Mouse (Mus musculus) retina, embryonic 14.5 days (tissue): ENCODE data around the gene Gm10563.
A peak's percentile ranks its signal among the peaks of the same experiment; 100 is the strongest.
"Not testable (repeated sequence)": the region's sequence is repeated elsewhere in the genome, so short reads cannot be mapped to it uniquely, and the experiment has no call there.

Experiments used
- DNase-seq: peaks from one replicate; pipeline ENCODE4 v3.0.0-alpha.2; 2015; ENCODE audit warnings: low spot score

Gm10563 gene

GRCm38 (mm10) chr4:155645308-155645707, at the start of gene Gm10563:
Gm10563 (minus strand) TSS chr4:155645408.
- DNase-seq = not testable (repeated sequence)

DNA sequence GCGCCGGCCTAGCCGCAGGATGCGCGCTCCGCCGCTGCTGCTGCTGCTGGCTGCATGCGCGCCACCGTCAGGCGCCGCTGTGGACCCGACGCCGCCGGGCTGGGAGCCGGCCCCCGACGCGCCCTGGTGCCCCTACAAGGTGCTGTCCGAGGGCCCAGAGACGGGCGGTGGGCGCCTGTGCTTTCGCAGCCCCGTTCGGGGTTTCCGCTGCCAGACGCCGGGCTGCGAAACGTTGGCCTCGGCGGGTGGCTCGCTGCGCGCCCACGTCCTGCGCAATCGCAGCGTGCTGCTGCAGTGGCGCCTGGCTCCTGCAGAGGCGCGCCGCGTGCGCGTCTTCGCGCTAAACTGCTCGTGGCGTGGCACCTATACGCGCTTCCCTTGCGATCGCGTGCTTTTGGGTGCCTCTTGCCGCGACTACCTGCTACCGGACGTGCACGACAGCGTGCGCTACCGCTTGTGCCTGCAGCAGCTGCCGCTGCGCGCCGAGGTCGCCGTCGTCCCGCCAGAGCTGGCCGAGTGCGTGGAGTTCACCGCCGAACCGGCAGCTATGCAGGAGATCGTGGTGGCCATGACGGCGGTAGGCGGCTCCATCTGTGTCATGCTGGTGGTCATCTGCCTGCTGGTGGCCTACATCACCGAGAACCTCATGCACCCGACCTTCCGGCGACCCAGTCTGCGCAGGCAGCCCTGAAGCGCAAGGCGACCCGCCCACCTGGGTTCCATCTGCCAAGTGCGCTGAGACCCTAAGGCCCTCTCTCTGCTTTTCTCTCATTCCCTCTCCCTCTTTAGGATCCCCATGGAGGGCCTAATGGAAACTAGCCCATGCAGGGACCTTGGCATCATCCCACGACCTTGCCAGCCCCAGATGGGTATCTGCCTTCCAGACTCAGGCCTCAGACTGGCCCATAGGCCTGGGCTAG, 49.5 kb upstream of the Gm10563 start:
- peak; percentile 73 for DNase-seq

DNA sequence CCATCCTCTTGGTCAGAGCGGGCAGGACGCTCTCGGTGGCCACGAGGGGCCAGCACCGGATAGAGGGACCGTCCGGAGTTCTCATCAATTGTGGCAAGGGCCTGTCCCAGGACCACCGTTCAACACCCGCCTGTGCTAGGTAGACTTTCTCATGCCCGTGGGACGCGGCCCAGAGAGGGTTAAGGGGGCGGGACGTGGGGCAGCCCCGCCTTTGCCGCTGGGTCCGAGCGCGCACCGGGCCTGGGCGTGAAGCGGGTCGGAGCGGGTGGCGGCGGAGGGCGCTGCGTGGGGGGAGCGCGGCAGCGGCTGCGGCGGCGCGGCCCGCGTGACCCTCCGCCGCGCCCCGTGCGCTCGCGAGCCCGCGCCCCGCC, 48.9 kb upstream of the Gm10563 start, which contains the start of gene Fndc10:
TSS of gene Fndc10 (plus strand) at position 232 of the 371 bp plus-strand sequence.
- DNase-seq = peak; percentile 72

- no peak for DNase-seq
Observed at GRCm38 (mm10) chr4:155692421-155692820, 47.2 kb upstream of the Gm10563 start.

DNA sequence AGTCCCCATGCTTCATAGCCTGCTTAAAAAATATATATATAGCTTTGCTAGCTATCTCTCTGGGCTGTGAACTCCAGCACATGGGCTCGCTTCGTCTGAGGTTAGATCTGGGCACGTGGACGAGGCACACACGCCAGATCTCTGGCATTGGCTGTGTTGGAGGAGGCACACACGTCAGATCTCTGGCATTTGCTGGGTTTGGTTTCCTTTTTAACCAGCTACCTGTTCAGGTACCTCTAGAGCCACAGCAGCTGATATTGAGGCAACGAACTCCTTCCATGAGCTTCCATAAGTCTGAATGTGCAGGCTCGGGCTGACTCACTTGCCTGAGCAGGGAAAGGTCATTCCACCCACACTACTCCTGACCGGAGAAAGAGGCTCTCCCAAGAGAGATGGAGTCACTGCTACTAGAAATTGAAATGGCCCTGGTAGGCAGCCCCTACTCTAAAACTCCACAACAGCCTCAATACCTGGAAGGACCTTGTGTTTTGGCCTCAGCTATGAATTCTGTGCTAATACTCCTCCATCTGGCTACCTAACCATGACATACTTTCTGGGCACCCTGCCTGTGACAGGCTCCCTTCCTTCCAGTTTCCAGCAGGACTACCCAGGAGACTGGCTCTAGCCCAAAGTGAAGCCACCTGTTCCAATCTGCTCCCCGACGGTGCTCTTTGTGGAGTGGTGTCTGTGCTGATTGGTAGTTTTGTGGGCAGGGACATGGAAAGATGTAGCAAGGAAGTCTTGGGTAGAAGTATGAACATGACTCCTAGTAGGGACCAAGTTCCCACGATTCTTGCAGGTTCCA, 45.6 kb upstream of the Gm10563 start:
- no peak for DNase-seq

DNA sequence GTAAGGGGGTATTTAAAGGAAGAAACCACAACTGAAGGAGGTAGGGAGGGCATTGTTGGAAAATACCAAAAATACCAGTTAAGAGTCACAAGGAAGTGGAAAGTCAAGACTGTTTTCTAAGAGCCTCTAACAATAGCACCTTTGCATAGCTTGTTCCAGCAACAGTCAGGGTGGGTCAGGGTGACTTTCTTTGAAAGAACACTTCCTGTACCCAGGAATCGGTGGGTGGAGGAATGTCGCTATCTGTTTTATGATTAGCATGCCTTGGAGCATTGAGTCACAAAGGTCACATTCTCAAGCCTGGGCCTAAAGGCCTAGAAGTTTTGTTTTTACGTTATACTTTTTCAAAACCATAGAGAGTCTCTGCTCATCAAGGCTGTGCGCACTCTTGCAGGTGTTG, 42.6 kb upstream of the Gm10563 start:
- not testable (repeated sequence) for DNase-seq

GRCm38 (mm10) chr4:155683670-155684277, 38.6 kb upstream of the Gm10563 start:
- not testable (repeated sequence) for DNase-seq

- DNase-seq = no peak
Observed at GRCm38 (mm10) chr4:155675991-155676390, 30.8 kb upstream of the Gm10563 start.

DNA sequence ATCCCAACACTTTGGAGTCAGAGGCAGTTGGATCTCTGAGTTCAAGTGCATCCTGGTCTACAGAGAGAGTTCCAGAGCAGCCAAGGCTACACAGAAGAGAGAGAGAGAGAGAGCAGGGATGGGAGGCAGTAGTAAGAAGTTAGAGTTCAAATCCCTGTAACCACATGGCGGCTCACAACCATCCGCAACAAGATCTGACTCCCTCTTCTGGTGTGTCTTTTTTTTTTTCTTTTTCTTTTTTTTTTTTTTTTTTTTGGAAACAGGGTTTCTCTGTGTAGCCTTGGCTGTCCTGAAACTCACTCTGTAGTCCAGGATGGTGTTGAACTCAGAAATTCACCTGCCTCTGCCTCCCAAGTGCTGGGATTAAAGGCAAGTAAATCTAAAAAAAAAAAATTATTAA, 26.9 kb upstream of the Gm10563 start:
- DNase-seq = no peak

GRCm38 (mm10) chr4:155670236-155670635, 25.0 kb upstream of the Gm10563 start:
- not testable (repeated sequence) for DNase-seq

DNA sequence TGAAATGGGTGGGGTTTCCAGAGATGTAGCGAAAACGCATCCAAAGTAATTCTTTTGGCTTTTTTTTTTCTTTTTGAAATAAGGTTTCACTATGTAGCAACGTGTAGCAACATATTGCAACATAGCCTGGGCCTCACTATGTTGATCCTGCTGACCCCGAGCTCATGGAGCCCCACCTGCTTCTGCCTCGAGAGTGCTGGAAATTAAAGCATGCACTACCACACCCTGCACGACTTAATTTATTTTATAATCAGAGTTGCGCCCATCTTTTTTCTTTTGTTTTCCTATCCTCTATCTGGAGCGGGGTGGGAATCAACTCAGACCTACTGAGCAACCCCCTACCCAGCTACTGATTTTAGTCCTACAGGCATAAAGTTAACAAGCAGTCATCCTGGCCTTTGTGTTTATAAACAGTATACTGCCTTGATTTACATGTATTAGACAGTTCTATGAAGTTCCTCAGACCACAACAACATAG, 24.4 kb upstream of the Gm10563 start:
- DNase-seq = no peak

GRCm38 (mm10) chr4:155668689-155669597, 23.7 kb upstream of the Gm10563 start, which contains the start of gene Mib2:
Mib2 (minus strand) TSS chr4:155669198.
- DNase-seq = peak; percentile 99

GRCm38 (mm10) chr4:155666903-155667302, 21.7 kb upstream of the Gm10563 start:
- DNase-seq = no peak

DNA sequence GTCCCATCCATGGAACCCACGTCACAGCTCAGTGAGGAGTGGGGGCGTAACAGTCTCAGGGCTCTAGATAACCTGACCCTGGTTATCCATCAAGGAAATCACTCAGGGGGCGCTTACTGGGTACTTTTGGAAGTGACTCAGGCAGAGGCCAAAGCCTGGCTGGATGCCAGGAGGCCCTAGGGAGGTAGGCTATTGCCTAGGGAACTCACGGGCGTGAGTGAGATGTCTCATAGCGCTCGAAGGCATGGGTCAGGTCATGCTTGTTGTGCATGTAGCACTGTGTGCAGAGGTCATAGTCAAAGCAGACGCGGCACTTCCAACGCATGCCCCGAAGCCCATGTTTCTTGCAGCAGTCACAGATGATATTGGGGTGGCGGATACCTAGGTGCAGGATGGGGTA, 15.4 kb upstream of the Gm10563 start:
- DNase-seq = no peak

GRCm38 (mm10) chr4:155658961-155659360, 13.8 kb upstream of the Gm10563 start:
- no peak for DNase-seq

GRCm38 (mm10) chr4:155656214-155656751, 11.1 kb upstream of the Gm10563 start:
- no peak for DNase-seq

DNA sequence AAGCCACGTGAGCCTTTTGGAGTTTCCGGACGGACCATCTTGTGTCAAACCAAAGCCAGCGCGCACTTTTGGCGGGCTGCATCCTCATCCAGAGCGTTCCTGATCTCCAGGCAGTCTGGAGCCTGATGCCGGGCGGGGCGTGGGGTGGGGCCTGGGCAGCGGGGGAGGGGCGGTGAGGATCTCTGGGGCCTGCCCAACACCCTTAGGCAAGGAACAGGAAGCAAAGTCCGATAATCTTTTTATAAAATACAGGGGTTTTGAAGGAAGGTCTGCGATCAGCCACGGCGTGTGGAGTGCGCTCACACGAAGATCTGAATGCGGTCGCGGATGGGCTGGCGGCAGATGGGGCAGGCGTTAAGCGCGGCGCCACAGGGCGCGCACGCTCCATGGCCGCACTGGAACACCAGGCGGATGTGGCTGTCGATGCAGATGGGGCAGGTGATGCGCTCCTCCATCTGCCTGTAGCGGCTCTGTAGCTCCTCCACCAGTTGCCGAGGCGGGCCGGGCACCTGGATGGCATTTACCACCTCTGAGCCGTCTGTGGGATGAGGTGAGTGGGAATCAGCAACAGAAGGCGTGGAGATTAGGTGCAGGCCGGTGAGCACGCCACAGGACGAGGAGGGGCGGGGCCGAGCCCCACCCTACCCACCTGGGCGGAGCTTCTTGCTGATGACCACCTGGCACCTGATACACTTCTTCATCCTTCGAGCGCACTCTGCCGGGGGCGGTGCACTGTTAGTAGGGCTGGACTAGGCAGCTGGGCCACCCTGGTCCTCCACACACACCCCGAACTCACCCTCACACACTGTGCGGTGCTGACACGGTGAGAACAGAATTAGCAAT, 9.5 kb upstream of the Gm10563 start:
- peak; percentile 57 for DNase-seq

- DNase-seq = no peak
Observed at GRCm38 (mm10) chr4:155654183-155654455, 8.9 kb upstream of the Gm10563 start.

GRCm38 (mm10) chr4:155653451-155654182, 8.4 kb upstream of the Gm10563 start:
- peak; percentile 41 for DNase-seq
